Mouse (Mus musculus): ENCODE results near the gene Riiad1.

Gene Riiad1

DNA sequence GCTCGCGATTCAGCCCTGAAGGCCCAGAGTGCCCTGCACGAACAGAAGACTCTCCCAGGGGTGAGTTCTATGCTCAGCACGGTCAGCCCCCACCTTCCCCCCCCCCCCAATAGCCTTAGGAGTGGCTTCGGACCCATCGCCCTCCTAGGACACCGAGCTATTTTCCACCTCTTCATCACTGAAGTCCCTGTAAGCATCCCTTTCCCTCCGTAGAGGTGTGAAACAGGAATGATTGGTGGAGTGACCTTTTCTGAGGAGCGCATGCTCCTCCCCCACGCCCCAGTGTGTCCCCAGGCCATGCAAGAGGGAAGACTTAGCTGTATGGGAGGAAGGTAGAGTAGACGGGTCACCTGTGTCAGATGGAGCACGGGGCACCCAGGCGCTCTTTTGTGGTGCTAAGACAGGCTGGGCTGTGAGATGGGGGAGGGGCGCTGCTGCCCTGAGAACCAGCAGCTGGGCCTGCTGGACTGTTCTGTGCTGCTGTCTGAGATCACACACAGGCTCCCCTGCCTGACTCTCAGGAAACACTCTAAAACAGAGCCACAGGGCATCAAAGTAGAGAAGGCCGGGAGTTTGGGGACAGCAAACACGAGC lies at the start of gene Riiad1:
Gene Riiad1, minus strand, starts transcription at position 51 of the 594 bp plus-strand sequence.
- peak; percentile 48 for DNase-seq

DNA sequence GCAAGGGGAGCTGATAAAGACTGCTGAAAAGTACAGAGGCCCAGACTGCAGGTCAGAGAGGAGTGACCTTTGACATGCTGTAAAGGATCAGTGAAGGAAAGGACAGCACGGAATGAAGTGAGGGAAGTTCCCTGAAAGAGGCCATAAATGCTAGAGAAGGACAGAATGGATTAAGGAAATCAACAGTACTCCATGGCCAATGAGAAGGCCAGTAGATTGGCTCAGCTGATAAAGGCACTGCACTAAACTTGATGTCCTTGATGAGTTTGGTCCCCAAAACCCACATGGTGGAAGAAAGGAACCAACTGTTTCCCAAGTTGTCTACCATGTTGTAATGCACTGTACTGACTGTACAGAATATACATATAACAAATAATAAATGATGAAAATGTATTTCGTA lies 46.6 kb upstream of the Riiad1 start:
- no peak for DNase-seq

DNA sequence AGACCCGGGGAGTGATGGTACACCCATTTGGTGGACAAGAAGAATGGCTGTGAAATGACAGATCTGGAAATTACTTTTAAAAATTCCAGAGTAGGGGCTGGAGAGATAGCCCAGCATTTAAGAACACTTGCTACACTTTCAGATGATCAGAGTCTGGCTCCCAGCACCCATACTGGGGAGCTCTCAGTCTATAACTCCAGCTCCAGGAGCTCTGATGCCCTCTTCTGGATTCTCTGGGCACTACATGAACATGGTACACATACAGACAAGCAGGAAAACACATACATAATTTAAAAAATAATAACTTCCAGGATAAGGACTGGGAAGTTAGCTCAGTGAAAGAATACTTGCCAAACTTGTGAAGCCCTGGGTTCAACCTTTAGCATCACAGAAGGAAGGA lies 26.5 kb upstream of the Riiad1 start:
- no peak for DNase-seq

GRCm38 (mm10) chr3:94502243-94502642 lies 22.1 kb upstream of the Riiad1 start:
- peak; percentile 63 for DNase-seq

- DNase-seq: no peak
Observed at GRCm38 (mm10) chr3:94497162-94497561, 17.0 kb upstream of the Riiad1 start.

GRCm38 (mm10) chr3:94487581-94487980 lies 7.4 kb upstream of the Riiad1 start:
- DNase-seq: no peak

DNA sequence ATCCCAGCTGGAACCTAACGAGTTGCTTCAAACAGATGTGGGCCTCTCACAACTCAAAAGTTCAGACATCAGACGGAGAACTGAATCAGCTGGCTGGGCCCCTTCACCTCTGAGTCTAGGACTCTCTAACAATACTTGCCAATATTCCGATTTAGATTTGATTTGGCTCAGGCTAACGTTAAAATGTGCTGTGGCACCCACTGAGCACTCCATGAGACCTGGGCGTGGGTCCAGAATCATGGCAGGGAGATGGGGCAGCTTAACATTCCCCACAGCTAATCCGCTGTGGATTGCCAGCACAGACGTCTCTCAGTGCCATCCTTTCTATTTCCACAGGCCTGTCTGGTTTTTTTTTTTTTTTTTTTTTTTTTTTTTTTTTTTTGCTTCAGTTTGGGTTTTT lies 5.8 kb upstream of the Riiad1 start:
- DNase-seq: no peak

- peak; percentile 94 for DNase-seq
Observed at GRCm38 (mm10) chr3:94483790-94484439, 3.8 kb upstream of the Riiad1 start.

DNA sequence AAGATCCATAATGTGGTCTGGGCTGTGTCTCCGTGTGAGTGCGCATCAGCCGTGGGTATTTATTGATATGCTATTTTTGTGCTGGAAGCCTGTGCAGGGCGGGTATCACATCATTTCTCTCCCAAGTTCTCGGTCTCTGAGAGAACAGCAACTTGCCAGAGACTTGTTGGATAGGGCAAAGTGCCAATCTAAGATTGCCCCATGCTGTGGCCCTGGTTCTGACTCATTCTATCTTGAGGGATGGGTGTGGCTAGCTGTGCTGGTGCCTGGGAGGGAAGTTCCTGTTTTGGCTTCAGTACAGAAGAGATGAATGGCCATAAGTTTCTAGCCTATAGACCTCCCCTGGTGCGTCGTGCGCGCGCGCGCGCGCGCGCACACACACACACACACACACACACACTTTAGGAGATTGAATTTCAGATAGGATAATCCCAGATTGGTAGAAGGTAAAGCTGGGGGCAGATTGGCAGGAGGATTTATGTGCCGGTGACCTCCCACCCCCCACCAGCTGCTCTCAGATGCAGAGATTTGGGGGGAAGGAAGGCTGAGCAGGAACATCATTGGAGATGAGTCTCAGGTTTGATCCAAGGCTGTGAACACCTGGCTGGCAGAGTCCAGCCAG lies 2.7 kb upstream of the Riiad1 start:
- peak; percentile 57 for DNase-seq

- DNase-seq: no peak
Observed at GRCm38 (mm10) chr3:94481429-94481828, 1.3 kb upstream of the Riiad1 start.

DNA sequence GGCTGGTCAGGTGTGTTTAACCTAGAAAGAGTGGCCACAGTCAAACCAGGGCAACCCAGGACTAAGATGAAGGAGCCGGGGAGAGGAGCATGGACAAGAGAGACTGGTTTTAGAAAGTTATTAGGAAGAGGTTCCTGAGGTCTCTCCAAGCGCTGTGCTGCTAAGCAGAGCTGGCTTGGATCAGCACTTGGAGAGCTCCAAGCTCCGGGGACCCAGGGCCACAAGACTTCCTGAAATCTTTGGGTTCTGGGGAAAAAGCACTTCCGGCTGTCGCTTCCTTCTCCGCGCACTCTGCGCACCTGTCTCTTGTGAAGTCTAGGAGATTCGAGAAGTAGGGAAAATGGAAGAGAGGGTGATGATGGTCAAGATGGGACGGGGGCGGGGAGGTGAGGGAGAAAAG lies 577 bp downstream of the Riiad1 start:
- DNase-seq: no peak

DNA sequence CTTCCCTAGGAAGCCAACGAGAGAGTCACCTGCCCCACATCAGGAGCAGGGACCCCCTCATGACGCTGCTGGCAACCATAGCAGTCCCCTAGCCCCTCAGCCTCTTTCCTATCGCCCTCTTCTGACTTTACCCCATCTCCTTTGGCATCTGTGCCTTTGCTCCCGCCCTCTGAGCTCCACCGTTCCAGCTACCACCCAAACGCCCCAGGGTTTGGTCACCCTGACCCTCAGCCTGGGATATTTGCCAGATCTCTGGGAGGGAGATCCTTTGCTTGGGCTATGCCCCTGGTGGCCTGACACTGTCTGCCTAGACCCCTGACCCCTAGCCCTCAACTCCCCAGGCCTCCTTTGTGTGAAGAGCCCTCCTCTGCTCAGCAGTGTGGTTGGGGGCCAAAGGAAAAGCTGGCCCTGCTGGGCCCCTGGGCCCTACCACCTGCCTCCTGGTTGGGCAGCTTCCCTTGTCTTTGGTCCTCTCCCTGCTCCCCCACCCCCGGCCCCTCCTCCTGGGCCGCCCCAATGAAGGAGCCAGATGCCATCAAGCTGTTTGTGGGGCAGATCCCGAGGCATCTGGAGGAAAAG lies 1.5 kb downstream of the Riiad1 start:
- peak; percentile 46 for DNase-seq

DNA sequence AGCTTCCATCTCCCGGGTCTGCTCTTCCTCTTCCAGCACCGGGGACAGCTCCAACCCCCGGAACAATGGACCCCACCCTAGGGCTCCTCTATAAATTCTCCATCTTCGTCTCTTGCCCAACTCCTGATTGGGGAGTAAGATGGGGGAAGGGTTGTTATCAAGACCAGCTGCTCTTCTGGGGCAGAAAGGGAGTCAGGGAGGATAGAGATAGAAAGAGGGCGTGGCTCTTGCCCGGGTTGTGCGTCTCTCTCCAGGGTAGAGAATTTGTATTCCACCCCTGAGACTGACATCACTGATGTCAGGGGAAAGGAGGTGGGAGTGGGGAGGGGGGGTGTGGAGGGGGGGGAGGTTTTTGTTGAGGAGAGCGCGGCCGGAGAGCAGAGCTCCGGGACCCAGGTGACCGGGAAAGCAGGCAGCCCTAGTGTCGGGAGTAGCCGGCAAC lies 2.1 kb downstream of the Riiad1 start, which contains the start of gene Celf3:
Gene Celf3, plus strand, starts transcription at position 315 of the 442 bp plus-strand sequence.
- peak; percentile 95 for DNase-seq

GRCm38 (mm10) chr3:94477444-94477843 lies 2.7 kb downstream of the Riiad1 start:
- DNase-seq: no peak

GRCm38 (mm10) chr3:94476301-94477035 lies 3.7 kb downstream of the Riiad1 start:
- DNase-seq: peak; percentile 46

- peak; percentile 68 for DNase-seq
Observed at GRCm38 (mm10) chr3:94473567-94474232, 6.4 kb downstream of the Riiad1 start.

DNA sequence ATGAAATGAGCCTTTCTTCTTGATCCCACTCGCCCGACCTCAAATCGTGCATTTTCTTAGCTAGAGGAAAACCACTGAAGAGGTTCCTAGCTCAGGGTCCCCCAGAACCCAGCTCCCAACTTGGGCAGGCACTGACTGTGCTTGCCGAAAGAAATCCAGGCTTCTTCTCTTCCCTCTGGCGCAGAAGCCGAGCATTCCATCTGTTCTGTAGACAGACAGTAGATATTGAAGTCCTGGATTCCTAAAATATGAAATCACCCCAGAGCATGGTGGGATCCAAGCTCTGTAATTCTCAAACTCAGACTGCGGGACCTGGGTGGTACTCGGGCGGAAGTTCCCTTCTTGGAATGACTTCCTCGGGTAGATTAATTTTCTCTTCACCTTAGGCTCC lies 7.0 kb downstream of the Riiad1 start:
- no peak for DNase-seq

- DNase-seq: peak; percentile 78
Observed at GRCm38 (mm10) chr3:94472447-94473114, 7.6 kb downstream of the Riiad1 start.

GRCm38 (mm10) chr3:94468931-94469330 lies 11.2 kb downstream of the Riiad1 start:
- no peak for DNase-seq

DNA sequence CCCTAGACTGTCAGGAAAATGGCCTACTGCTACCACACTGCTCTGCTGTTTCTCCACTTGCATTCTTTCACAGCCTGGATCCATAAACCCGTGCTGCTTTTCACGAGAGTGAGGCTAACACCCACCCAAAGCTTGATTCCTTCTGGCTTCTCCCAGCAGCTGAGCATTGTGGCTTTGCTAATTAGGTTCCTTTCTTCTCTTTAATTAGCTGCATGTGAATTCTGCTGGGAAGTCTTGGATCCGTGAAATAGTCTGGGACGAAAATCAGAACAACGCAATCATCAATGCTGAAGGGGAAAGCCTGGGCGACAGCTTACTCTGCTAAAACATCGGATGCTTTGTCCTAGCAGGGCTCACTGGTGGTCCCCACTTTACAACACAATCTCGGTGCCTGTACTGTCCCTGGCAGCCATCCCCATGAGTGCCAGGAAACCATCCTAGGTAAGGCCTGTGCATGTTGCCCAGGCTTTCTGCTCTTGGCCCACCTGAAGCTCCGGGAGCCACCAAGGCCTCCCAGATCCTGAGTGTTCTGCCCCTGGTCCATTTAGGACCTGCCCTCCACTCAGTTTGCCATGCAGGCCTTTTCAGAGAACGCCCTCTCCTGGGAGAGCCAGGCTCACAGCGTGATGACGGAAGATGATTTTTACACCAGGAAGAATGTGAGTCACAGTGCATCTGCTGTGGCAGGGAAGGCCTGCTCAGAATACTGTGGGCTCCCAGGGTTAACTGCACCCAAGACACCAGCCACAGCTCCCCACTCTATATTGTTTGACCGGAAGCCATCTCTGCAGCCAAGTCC lies 14.3 kb downstream of the Riiad1 start:
- DNase-seq: no peak
